In genomic region chr15:103272419-103273279, GRCm38 (mm10) we compare ENCODE assay signal across 8 mouse cellular contexts. TPM values are rescaled to one million over a fixed set of nuclear protein-coding genes. Genes with fewer than 3 reads are reported as not detected.
DNase-seq lines count a peak whose midpoint lies in the region; ATAC-seq and TF ChIP-seq lines count a peak whose summit lies in the region.

TSS of gene Copz1 (plus strand) at chr15:103272714.

- peaks cover 11% of the 10 kb centered on the region for H3K36me3 ChIP-seq in E14TG2a.4 (ENCODE audit: insufficient read depth, low read length)
- no peaks in the 10 kb centered on the region for H3K36me3 ChIP-seq in forebrain, embryonic 12.5 days (replicated peaks)
- peaks cover 6% of the 10 kb centered on the region; the same call in 1 of the 2 replicates for H3K36me3 ChIP-seq in heart, postnatal 0 days (replicated peaks; ENCODE audit: control insufficient read depth, insufficient read depth, low read length)
- H3K36me3 ChIP-seq in liver, embryonic 16.5 days (ENCODE audit: control insufficient read depth, insufficient read depth), result peaks cover under 1% of the 10 kb centered on the region; the same call in 1 of the 2 replicates
- no peaks in the 10 kb centered on the region for H3K36me3 ChIP-seq in neural tube, embryonic 13.5 days
- no peaks in the 10 kb centered on the region for H3K36me3 ChIP-seq in testis, adult 2 months (ENCODE audit: control insufficient read depth, insufficient read depth, low read length)

- H3K27ac ChIP-seq in forebrain, embryonic 12.5 days, result peak within 1 kb of the TSS; percentile 60; the same call in 1 of the 2 replicates
- peak within 1 kb of the TSS; percentile 67 for H3K27ac ChIP-seq in heart, postnatal 0 days (ENCODE audit: low read depth)
- peak within 1 kb of the TSS; percentile 85 for H3K27ac ChIP-seq in liver, embryonic 16.5 days (ENCODE audit: low read length)
- peak within 1 kb of the TSS; percentile 77 for H3K27ac ChIP-seq in neural tube, embryonic 13.5 days (replicated peaks)
- peak within 1 kb of the TSS; percentile 50 for H3K27ac ChIP-seq in testis, adult 2 months (ENCODE audit: control insufficient read depth, insufficient read depth, low read depth, low read length)

- under 1% methylated on average over 38 of the region's 38 CpGs for WGBS in forebrain, embryonic 12.5 days
- under 1% methylated on average over 38 of the region's 38 CpGs for WGBS in heart, postnatal 0 days
- under 1% methylated on average over 38 of the region's 38 CpGs for WGBS in liver, embryonic 16.5 days (ENCODE audit: insufficient replicate concordance)
- WGBS in neural tube, embryonic 13.5 days, result under 1% methylated on average over 38 of the region's 38 CpGs

- peak within 1 kb of the TSS; percentile 60 for H3K4me2 ChIP-seq in forebrain, embryonic 12.5 days
- peak within 1 kb of the TSS; percentile 69 for H3K4me2 ChIP-seq in heart, postnatal 0 days (ENCODE audit: low read depth, low read length)
- peak within 1 kb of the TSS; percentile 78 for H3K4me2 ChIP-seq in liver, embryonic 16.5 days (ENCODE audit: low read depth, low read length)
- H3K4me2 ChIP-seq in neural tube, embryonic 13.5 days, result peak within 1 kb of the TSS; percentile 81

- H3K27me3 ChIP-seq in E14TG2a.4 (ENCODE audit: insufficient read depth, low read length), result 0 out of 2 replicates have a peak, but pooled peaks cover 3% of the 10 kb centered on the region
- no peaks in the 10 kb centered on the region for H3K27me3 ChIP-seq in forebrain, embryonic 12.5 days
- H3K27me3 ChIP-seq in heart, postnatal 0 days (ENCODE audit: control insufficient read depth, insufficient read depth, low read length), result no peaks in the 10 kb centered on the region
- H3K27me3 ChIP-seq in liver, embryonic 16.5 days (ENCODE audit: control insufficient read depth, insufficient read depth, low read depth, low read length), result no peaks in the 10 kb centered on the region
- H3K27me3 ChIP-seq in neural tube, embryonic 13.5 days, result no peaks in the 10 kb centered on the region
- no peaks in the 10 kb centered on the region for H3K27me3 ChIP-seq in testis, adult 2 months (ENCODE audit: control insufficient read depth, insufficient read depth, low read length)

- no peaks in the 10 kb centered on the region for H3K9me3 ChIP-seq in E14TG2a.4 (ENCODE audit: low read length)
- no peaks in the 10 kb centered on the region for H3K9me3 ChIP-seq in forebrain, embryonic 12.5 days
- no peaks in the 10 kb centered on the region for H3K9me3 ChIP-seq in heart, postnatal 0 days (replicated peaks; ENCODE audit: control insufficient read depth, low read length)
- no peaks in the 10 kb centered on the region for H3K9me3 ChIP-seq in liver, embryonic 16.5 days (replicated peaks; ENCODE audit: control insufficient read depth, low read length)
- H3K9me3 ChIP-seq in neural tube, embryonic 13.5 days, result no peaks in the 10 kb centered on the region

- H3K4me3 ChIP-seq in E14TG2a.4 (replicated peaks; ENCODE audit: low read length), result peak within 1 kb of the TSS; percentile 99
- peak within 1 kb of the TSS; percentile 65 for H3K4me3 ChIP-seq in forebrain, embryonic 12.5 days (replicated peaks)
- peak within 1 kb of the TSS; percentile 83 for H3K4me3 ChIP-seq in heart, postnatal 0 days (ENCODE audit: low read depth, low read length)
- peak within 1 kb of the TSS; percentile 85 for H3K4me3 ChIP-seq in liver, embryonic 16.5 days (ENCODE audit: low read depth, low read length)
- H3K4me3 ChIP-seq in neural tube, embryonic 13.5 days, result peak within 1 kb of the TSS; percentile 88
- H3K4me3 ChIP-seq in testis, adult 2 months (ENCODE audit: control insufficient read depth, low read depth, low read length), result peak within 1 kb of the TSS; percentile 95

- no peak for TF ChIP-seq CTCF in E14TG2a.4 (conservative IDR thresholded peaks at IDR 0.05; ENCODE audit: low read length)
- TF ChIP-seq CTCF in heart, postnatal 0 days (IDR thresholded peaks at IDR 0.05; ENCODE audit: low read depth), result peak; percentile 33
- TF ChIP-seq CTCF in testis, adult 2 months (IDR thresholded peaks at IDR 0.05; ENCODE audit: control insufficient read depth, insufficient read depth, insufficient replicate concordance, low read depth, low read length), result peak; percentile 1; the same call in 1 of the 2 replicates

- TF ChIP-seq EP300 in heart, postnatal 0 days (IDR thresholded peaks at IDR 0.05; ENCODE audit: low read depth), result no peak

- peak within 1 kb of the TSS; percentile 74 for H3K9ac ChIP-seq in forebrain, embryonic 12.5 days
- peak within 1 kb of the TSS; percentile 75 for H3K9ac ChIP-seq in heart, postnatal 0 days (replicated peaks; ENCODE audit: low read depth, low read length)
- peak within 1 kb of the TSS; percentile 87 for H3K9ac ChIP-seq in liver, embryonic 16.5 days (ENCODE audit: low read depth, low read length)
- H3K9ac ChIP-seq in neural tube, embryonic 13.5 days, result peak within 1 kb of the TSS; percentile 90

- DNase-seq in c-Kit-positive CD71-positive TER-119-positive erythroid progenitor cells, embryonic 14.5 days (ENCODE audit: low spot score), result peak; percentile 98
- DNase-seq in heart, postnatal 0 days (ENCODE audit: low spot score), result peak; percentile 100
- peak; percentile 95 to 97 for DNase-seq in kidney, postnatal 4 days

- peaks cover 32% of the 10 kb centered on the region for H3K4me1 ChIP-seq in E14TG2a.4 (replicated peaks; ENCODE audit: low read depth, low read length)
- peaks cover 14% of the 10 kb centered on the region for H3K4me1 ChIP-seq in forebrain, embryonic 12.5 days
- 0 out of 2 replicates have a peak, but pooled peaks cover 3% of the 10 kb centered on the region for H3K4me1 ChIP-seq in heart, postnatal 0 days (ENCODE audit: control insufficient read depth, insufficient read depth)
- H3K4me1 ChIP-seq in liver, embryonic 16.5 days (ENCODE audit: control insufficient read depth, low read depth, low read length), result peaks cover 32% of the 10 kb centered on the region
- peaks cover 31% of the 10 kb centered on the region for H3K4me1 ChIP-seq in neural tube, embryonic 13.5 days (replicated peaks)
- H3K4me1 ChIP-seq in testis, adult 2 months (ENCODE audit: control insufficient read depth, insufficient read depth, low read length), result no peaks in the 10 kb centered on the region

- peak; percentile 85 for TF ChIP-seq POLR2A in testis, adult 2 months (IDR thresholded peaks at IDR 0.05; ENCODE audit: control insufficient read depth, low read depth, low read length)

- peak; percentile 99 for ATAC-seq in forebrain, embryonic 12.5 days (ENCODE audit: low FRiP score)
- ATAC-seq in heart, postnatal 0 days (ENCODE audit: insufficient read depth, low read depth), result peak; percentile 98
- ATAC-seq in liver, embryonic 16.5 days (ENCODE audit: low read depth), result peak; percentile 97
- ATAC-seq in neural tube, embryonic 13.5 days (ENCODE audit: low read depth), result peak; percentile 99

RNA-seq across cellular contexts. Expression of gene Copz1, which starts in this region (rescaled TPM):
- 226 and 228 TPM in 2 replicates for polyA plus RNA-seq in forebrain, embryonic 12.5 days (2016; fragmentation: Nextera tagmentation; extraction: Ambion mirVana)
- total RNA-seq in heart, postnatal 0 days (2014; rRNA removed; ENCODE audit: low replicate concordance), result 109 and 117 TPM in 2 replicates
- polyA plus RNA-seq in heart, postnatal 0 days (2015; fragmentation: Nextera tagmentation; extraction: Ambion mirVana), result 124 TPM in 2 replicates
- 194 TPM in 2 replicates for polyA plus RNA-seq in liver, embryonic 16.5 days (2015; fragmentation: Nextera tagmentation; extraction: Ambion mirVana)
- 214 and 224 TPM in 2 replicates for polyA plus RNA-seq in neural tube, embryonic 13.5 days (2015; fragmentation: Nextera tagmentation; extraction: Ambion mirVana)
- polyA plus RNA-seq in testis, adult 2 months (2012; rRNA removed), result 51.6 and 56.8 TPM in 2 replicates

Comparison
In these comparisons a context has a peak if more than half of its experiments do, and no peak if none do; other contexts are left out.
1. Peak in every context shown above with its lines: DNase-seq, ATAC-seq, H3K4me3 ChIP-seq and H3K27ac ChIP-seq.